Mouse (Mus musculus): ENCODE data around the gene Cdc42bpb. TPM values are rescaled to one million over a fixed set of nuclear protein-coding genes. Genes with fewer than 3 reads are reported as not detected.

Gene Cdc42bpb
- polyA plus RNA-seq, 1 experiment, result 164 TPM

DNA sequence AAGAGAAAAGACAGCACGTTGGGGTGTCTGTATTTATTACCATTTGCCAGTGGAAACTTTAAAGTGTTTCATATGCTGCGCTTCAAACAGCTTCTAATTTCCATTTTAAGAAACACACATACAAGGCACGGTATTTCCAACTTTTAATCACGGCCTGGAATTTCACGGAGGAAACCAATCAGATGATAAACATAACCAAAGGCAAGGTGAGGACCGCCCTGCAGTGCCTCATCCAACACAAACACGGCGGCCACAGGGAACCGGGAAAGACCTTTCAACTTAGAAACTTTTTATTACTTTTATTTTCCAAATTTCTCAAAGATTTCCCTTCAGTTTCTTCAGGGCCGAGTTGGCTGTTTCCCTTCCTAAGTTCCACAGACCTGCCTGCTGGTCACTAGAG is 2.8 kb downstream of the Cdc42bpb start:
- Histone ChIP-seq H3K27me3 (replicated peaks; ENCODE audit: control insufficient read depth, insufficient read depth, low read length) (no peaks in the 10 kb centered on the region), H3K27ac (ENCODE audit: insufficient read depth, low read depth, low read length) (peak overlapping the region; percentile 20; the same call in 1 of the 2 replicates), H3K4me1 (ENCODE audit: control insufficient read depth, insufficient read depth, low read length) (peaks cover 25% of the 10 kb centered on the region), H3K4me3 (ENCODE audit: insufficient read depth, low read depth, low read length) (no peak overlapping the region), H3K36me3 (ENCODE audit: control insufficient read depth, insufficient read depth, low read length) (no peaks in the 10 kb centered on the region)
- WGBS, result 34% methylated on average over 10 of the region's 10 CpGs
- TF ChIP-seq CTCF (conservative IDR thresholded peaks at IDR 0.05; ENCODE audit: insufficient read depth, insufficient read length, low read depth, low read length), result no peak
- TF ChIP-seq POLR2A (IDR thresholded peaks at IDR 0.05; ENCODE audit: low read depth, low read length), result no peak
- no peak for DNase-seq

DNA sequence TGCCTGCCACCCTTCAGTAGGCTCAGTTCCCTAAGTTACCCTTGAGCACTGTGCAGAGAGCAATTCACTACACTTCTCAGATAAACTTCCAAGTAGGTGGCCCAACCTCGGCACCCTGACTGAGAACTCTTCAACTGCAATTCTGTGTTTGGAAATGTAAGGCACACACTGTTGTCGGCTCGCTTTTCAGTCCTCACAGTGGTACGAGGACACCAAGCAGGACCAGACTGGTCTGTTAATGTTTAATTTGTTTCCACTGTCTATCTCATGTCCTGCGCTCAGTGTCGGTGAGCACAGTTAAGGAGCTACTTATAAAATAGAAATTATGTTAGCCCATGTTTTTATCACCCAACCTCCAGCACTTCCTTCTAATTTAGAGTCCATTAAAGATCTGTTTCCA is 4.1 kb downstream of the Cdc42bpb start:
- no peak overlapping the region for H3K27ac ChIP-seq (ENCODE audit: insufficient read depth, low read depth, low read length)
- H3K27me3 ChIP-seq (replicated peaks; ENCODE audit: control insufficient read depth, insufficient read depth, low read length), result no peaks in the 10 kb centered on the region
- peaks cover 27% of the 10 kb centered on the region for H3K4me1 ChIP-seq (ENCODE audit: control insufficient read depth, insufficient read depth, low read length)

DNA sequence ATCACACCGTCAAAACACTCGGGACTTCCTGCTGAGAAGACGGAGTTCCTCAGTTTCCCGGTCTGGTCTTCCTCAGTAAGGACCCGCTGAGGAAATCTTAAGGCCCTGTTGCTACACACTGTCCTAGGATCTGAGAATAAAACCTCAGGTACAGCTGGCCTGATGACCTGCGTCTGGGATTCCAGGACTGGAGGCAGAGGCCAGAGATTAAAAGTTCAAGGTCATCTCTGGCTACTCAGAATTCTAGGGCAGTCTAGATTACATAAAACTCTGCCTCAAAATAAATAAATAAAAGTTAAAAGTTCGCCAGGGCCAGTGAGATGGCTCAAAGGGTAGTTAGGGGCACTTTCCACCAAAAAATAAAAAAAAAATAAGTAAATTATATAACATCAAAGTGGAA is 5.6 kb downstream of the Cdc42bpb start:
- no peak overlapping the region for H3K4me3 ChIP-seq (ENCODE audit: insufficient read depth, low read depth, low read length)
- no peak for TF ChIP-seq CTCF (conservative IDR thresholded peaks at IDR 0.05; ENCODE audit: insufficient read depth, insufficient read length, low read depth, low read length)
- no peak for TF ChIP-seq POLR2A (IDR thresholded peaks at IDR 0.05; ENCODE audit: low read depth, low read length)
- H3K36me3 ChIP-seq (ENCODE audit: control insufficient read depth, insufficient read depth, low read length), result no peaks in the 10 kb centered on the region
- no peaks in the 10 kb centered on the region for H3K27me3 ChIP-seq (replicated peaks; ENCODE audit: control insufficient read depth, insufficient read depth, low read length)
- H3K27ac ChIP-seq (ENCODE audit: insufficient read depth, low read depth, low read length), result no peak overlapping the region
- H3K4me1 ChIP-seq (ENCODE audit: control insufficient read depth, insufficient read depth, low read length), result peaks cover 38% of the 10 kb centered on the region
- DNase-seq, result peak; percentile 50
- WGBS, result 69% methylated on average over 7 of the region's 7 CpGs

More for the DNA sequence above, 4.1 kb downstream of the Cdc42bpb start:
- DNase-seq, result peak; percentile 65
- H3K36me3 ChIP-seq (ENCODE audit: control insufficient read depth, insufficient read depth, low read length), result no peaks in the 10 kb centered on the region
- WGBS, result 35% methylated on average over 6 of the region's 6 CpGs
- no peak overlapping the region for H3K4me3 ChIP-seq (ENCODE audit: insufficient read depth, low read depth, low read length)
- no peak for TF ChIP-seq CTCF (conservative IDR thresholded peaks at IDR 0.05; ENCODE audit: insufficient read depth, insufficient read length, low read depth, low read length)
- no peak for TF ChIP-seq POLR2A (IDR thresholded peaks at IDR 0.05; ENCODE audit: low read depth, low read length)

DNA sequence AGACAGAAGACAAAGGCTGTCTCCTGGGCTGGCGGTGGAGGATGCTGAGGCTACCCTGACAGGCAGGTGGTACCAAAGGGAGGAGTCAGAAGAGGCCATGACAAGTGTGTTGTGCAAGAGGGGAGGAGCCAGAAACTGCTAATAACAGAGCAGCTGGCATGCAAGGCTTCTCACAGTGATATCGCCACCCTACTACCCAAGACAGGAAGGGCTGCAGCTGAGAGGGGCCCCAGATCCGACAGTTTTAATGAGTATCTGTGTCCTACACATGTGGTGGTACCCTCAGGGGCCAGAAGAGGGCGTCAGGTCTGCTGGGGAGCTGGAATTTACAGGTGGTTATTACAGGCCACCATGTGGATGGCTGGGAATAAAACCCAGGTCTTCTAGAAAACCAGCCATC is 7.3 kb downstream of the Cdc42bpb start:
- no peak overlapping the region for H3K4me3 ChIP-seq (ENCODE audit: insufficient read depth, low read depth, low read length)
- TF ChIP-seq CTCF (conservative IDR thresholded peaks at IDR 0.05; ENCODE audit: insufficient read depth, insufficient read length, low read depth, low read length) (no peak), POLR2A (IDR thresholded peaks at IDR 0.05; ENCODE audit: low read depth, low read length) (no peak)
- DNase-seq, result no peak
- no peaks in the 10 kb centered on the region for H3K27me3 ChIP-seq (replicated peaks; ENCODE audit: control insufficient read depth, insufficient read depth, low read length)
- H3K4me1 ChIP-seq (ENCODE audit: control insufficient read depth, insufficient read depth, low read length), result peaks cover 37% of the 10 kb centered on the region
- H3K27ac ChIP-seq (ENCODE audit: insufficient read depth, low read depth, low read length), result no peak overlapping the region
- WGBS, result 63% methylated on average over 4 of the region's 4 CpGs
- H3K36me3 ChIP-seq (ENCODE audit: control insufficient read depth, insufficient read depth, low read length), result no peaks in the 10 kb centered on the region

DNA sequence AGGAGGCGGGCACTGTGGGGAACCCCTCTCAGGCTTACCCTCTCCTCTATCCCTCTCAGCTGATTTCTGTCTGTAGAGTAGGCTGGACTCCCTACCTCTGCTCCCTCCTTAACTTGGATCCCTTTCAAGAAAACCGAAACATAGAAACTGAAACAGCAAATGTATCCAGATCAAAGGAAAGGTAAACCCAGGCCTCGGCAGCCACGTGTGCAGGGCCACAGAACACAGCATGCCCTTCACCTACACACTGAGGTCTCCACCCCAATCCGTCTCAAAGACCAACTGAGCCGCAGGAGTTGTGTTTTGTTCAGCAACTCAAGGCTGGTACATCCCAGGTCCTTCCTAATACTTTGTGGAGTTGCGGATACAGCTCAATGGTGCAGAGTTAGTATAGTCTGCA is 10.5 kb downstream of the Cdc42bpb start:
- Histone ChIP-seq H3K27me3 (replicated peaks; ENCODE audit: control insufficient read depth, insufficient read depth, low read length) (no peaks in the 10 kb centered on the region), H3K27ac (ENCODE audit: insufficient read depth, low read depth, low read length) (no peak overlapping the region), H3K36me3 (ENCODE audit: control insufficient read depth, insufficient read depth, low read length) (no peaks in the 10 kb centered on the region), H3K4me1 (ENCODE audit: control insufficient read depth, insufficient read depth, low read length) (peaks cover 43% of the 10 kb centered on the region), H3K4me3 (ENCODE audit: insufficient read depth, low read depth, low read length) (no peak overlapping the region)
- DNase-seq, result no peak
- WGBS, result 36% methylated on average over 7 of the region's 7 CpGs
- TF ChIP-seq POLR2A (IDR thresholded peaks at IDR 0.05; ENCODE audit: low read depth, low read length), result no peak
- no peak for TF ChIP-seq CTCF (conservative IDR thresholded peaks at IDR 0.05; ENCODE audit: insufficient read depth, insufficient read length, low read depth, low read length)

DNA sequence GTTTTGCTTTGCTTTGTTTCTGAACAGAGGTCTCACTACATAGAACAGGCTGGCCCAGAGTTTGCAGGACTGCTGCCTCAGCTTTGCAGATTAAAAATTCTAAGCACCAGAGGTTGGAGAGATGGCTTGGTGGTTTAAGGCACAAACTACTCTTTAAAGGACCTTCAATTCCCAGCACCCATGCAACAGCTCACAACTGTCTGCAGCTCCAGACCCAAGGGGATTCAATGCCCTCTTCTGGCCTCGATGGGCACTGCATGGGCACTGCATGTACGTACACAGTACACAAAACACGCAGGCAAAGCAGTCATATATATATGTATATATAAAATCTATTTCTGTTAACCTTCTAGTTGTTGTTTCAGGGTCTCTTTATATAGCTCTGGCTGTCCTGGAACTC is 13.3 kb downstream of the Cdc42bpb start:
- Histone ChIP-seq H3K36me3 (ENCODE audit: control insufficient read depth, insufficient read depth, low read length) (no peaks in the 10 kb centered on the region), H3K27ac (ENCODE audit: insufficient read depth, low read depth, low read length) (no peak overlapping the region), H3K4me1 (ENCODE audit: control insufficient read depth, insufficient read depth, low read length) (peaks cover 64% of the 10 kb centered on the region), H3K4me3 (ENCODE audit: insufficient read depth, low read depth, low read length) (no peak overlapping the region), H3K27me3 (replicated peaks; ENCODE audit: control insufficient read depth, insufficient read depth, low read length) (no peaks in the 10 kb centered on the region)
- 92% methylated on average over 3 of the region's 3 CpGs for WGBS
- no peak for DNase-seq
- TF ChIP-seq POLR2A (IDR thresholded peaks at IDR 0.05; ENCODE audit: low read depth, low read length), result no peak
- TF ChIP-seq CTCF (conservative IDR thresholded peaks at IDR 0.05; ENCODE audit: insufficient read depth, insufficient read length, low read depth, low read length), result peak; percentile 46

DNA sequence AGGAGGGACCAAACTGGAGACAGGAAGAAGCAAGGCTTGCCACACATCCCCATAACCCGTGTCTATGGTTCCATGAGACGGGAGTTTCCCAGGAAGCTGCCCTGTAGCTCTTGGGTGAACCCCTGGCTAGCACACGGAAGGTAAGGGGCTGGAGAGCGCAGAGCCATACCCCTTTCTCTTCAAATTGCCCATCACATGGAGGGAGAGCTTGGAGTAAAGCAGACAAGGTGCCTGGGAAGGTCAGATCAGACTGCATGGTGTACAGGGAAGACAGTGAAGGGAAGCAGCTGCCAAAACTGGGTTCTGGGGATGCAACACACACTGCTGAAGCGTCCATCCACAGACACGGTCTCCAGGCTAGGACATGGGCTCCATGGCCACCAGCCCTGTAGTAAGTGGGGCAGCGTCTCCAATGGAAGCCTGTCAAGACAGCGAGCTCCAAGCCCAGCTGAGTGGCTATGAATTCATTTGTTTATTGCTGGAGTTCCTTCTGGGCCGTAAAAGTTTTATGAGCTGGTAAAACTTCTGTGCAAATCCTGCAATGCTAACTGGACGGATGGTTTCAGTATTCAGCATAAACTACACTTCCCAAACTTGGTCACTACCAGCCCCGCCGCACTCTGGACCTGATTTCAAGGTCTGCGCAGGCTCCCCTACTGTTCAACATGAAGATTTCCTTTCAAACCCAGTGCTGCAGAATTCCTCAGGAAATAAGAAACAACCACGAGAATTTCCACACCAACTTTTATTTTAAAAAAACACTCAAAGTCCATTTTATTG is 16.0 kb downstream of the Cdc42bpb start:
- H3K4me3 ChIP-seq (ENCODE audit: insufficient read depth, low read depth, low read length), result no peak overlapping the region
- peak overlapping the region; percentile 67 for H3K27ac ChIP-seq (ENCODE audit: insufficient read depth, low read depth, low read length)
- peak; percentile 74 for DNase-seq
- no peaks in the 10 kb centered on the region for H3K36me3 ChIP-seq (ENCODE audit: control insufficient read depth, insufficient read depth, low read length)
- peaks cover 49% of the 10 kb centered on the region for H3K4me1 ChIP-seq (ENCODE audit: control insufficient read depth, insufficient read depth, low read length)
- TF ChIP-seq CTCF (conservative IDR thresholded peaks at IDR 0.05; ENCODE audit: insufficient read depth, insufficient read length, low read depth, low read length) (0 out of 2 replicates have a peak, but pooled peaks have one; percentile 15), POLR2A (IDR thresholded peaks at IDR 0.05; ENCODE audit: low read depth, low read length) (no peak)
- H3K27me3 ChIP-seq (replicated peaks; ENCODE audit: control insufficient read depth, insufficient read depth, low read length), result no peaks in the 10 kb centered on the region
- WGBS, result 26% methylated on average over 14 of the region's 14 CpGs
